Mouse (Mus musculus): ENCODE measurements at regions not wholly inside any gene's neighbourhood (a gene's known extent, or its start where the extent isn't known, plus 50 kb on each side); places are given as distances from the start of the nearest gene placed in this dataset.

- TF ChIP-seq CTCF (IDR thresholded peaks at IDR 0.05; ENCODE audit: low read depth, low read length) = no peak
- no peak for TF ChIP-seq POLR2A (IDR thresholded peaks at IDR 0.05; ENCODE audit: extremely low read depth, insufficient read depth, low read length)
These were observed 207.9 kb upstream of the Tox3 start for GRCm38 (mm10) chr8:90556079-90556427.
